Mouse (Mus musculus): Measurements from ENCODE around the gene Hoxb3.

Gene Hoxb3

DNA sequence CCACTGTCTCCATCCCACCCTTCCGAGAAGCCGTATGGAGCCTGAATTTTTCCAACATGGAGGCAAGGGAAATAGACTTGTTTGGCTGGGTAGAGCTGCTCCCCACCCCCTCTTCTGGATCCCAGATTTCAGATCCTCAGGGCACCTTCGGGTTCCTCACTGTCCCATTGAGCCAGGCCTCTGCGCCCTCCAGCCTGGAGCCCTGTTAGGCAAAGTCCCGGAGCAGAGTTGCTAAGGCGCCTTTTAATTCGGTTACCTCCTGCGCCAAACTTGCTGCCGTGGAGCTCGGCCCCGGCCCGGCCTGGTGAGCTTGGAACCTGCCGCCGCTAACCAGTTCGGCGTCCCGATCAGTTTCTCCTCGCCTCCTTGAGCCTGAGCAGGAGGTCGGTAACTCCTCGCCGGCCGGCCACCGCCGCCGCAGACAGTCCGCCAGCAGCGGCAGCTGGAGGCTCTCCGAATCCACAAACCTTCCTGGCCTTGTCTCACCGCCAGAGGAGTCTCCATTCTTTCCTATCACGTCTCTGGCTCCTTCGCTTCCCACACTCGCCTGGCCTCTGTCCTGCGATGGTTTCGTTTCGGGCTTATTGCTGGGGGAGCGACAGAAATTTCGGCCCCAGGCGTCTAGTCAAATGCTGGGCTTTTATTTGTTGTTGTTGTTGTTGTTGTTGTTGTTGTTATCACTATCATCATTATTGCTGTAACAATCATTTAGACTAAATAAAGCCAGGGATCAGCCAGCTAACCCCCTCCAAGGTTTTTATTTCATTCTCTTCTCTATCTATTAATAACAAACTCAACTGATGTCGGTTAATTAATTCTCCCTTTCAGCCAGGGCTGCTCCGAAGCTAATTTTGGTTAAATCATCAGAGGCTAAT lies 18.8 kb downstream of the Hoxb3 start:
- DNase-seq = peak; percentile 70

DNA sequence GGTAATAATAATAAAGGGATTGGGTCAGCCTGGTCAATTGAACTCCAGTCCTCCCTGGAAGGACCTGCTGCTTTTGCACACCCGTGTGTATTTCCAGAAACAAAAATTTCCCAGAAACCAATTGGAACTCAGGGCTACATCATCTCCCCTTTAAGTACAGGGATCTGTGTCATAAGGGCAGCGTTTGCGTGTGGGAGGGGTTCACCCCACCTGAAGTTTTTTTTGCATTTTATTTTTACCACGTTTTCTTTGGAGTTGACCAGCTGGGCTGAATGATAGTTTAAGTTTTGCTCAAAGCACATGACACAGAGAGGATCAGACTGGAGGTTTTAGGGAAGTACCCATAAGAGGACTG lies 19.4 kb downstream of the Hoxb3 start:
- peak; percentile 17 for DNase-seq

DNA sequence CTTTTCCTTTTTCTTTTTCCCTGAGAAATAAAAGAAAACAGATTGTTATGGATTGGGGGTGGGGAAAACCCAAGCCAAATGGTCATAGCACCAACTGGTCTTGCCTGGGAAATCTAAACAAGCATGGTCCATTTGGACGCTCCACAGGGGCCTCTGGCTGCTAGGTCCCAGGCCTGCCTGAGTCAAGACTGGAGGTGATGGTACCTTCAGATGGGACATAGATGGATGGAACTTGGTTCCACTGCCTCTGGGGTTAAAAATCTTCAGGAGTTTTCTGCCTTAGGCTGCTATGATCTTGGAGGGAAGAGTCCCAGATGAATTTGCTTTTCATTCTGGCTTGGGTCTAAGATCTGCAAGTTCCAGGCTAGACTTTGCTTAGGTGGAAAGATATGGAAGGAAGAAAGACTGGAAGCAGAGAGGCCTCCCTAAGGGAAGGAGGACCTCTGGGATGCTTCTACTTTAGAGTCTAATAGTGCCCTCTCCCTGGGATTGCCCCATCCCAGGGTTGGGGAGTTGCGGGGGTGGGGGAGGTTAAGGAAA lies 20.1 kb downstream of the Hoxb3 start:
- DNase-seq = peak; percentile 12

DNA sequence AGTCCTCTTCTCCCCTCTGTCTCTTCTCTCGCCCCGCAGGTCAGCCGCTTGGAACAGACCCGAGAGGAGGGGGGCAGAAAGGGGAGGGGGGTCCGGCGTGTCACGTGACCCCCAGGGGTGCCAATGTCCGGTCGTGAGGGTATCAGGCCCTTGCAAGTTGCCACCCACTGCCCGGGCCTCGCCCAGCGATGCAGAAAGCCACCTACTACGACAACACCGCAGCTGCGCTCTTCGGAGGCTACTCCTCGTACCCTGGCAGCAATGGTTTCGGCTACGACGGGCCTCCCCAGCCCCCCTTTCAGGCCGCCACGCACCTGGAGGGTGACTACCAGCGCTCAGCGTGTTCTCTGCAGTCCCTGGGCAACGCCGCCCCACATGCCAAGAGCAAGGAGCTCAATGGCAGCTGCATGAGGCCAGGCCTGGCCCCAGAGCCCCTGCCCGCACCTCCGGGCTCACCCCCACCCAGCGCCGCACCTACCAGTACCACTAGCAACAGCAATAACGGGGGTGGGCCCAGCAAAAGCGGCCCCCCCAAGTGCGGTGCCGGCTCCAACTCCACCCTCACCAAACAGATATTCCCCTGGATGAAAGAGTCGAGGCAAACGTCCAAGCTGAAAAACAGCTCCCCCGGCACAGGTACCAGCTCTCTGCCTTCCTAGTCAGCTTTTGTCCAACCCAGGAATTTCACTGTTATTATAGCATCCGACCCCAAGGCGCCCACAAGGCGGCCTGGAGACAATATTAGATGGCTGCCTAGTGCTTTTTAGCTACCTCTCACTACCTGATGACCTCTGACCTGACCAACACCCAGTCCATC lies 21.1 kb downstream of the Hoxb3 start:
- peak; percentile 47 for DNase-seq

DNA sequence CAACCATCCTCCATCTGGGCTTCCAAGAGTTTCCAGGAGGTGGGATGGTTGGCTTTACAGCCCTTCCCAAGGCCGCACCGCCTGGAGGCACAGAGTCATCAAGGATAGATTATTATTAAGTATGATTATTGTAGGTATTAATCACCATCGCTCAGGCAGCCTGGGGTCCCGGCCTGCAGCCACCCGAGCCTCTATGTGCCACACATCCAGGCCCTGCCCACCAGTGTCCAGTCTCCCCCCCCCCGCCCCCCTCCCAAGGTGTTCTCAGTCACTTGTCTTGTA lies 21.7 kb downstream of the Hoxb3 start:
- DNase-seq = no peak

DNA sequence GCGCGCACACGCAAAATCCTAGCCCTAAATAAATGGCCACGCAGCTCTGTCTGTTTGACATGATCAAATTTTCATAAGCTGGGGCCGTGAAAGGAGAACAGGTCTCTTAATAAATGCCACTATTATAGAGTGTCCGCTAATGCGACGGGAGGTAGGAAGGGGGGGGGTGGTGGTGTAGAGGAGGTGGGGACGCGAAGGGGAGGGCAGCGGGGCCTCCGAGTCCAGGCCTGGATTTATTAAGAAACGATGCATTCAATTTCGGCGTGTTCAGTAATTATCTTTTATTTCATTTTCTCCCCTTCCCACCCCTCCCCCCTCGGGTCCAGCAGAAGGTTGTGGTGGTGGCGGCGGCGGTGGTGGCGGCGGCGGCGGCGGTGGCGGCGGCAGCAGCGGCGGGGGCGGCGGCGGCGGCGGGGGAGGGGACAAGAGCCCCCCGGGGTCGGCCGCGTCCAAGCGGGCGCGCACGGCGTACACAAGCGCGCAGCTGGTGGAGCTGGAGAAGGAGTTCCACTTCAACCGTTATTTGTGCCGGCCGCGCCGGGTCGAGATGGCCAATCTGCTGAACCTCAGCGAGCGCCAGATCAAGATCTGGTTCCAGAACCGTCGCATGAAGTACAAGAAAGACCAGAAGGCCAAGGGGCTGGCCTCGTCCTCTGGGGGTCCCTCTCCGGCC lies 22.2 kb downstream of the Hoxb3 start:
- DNase-seq = no peak

DNA sequence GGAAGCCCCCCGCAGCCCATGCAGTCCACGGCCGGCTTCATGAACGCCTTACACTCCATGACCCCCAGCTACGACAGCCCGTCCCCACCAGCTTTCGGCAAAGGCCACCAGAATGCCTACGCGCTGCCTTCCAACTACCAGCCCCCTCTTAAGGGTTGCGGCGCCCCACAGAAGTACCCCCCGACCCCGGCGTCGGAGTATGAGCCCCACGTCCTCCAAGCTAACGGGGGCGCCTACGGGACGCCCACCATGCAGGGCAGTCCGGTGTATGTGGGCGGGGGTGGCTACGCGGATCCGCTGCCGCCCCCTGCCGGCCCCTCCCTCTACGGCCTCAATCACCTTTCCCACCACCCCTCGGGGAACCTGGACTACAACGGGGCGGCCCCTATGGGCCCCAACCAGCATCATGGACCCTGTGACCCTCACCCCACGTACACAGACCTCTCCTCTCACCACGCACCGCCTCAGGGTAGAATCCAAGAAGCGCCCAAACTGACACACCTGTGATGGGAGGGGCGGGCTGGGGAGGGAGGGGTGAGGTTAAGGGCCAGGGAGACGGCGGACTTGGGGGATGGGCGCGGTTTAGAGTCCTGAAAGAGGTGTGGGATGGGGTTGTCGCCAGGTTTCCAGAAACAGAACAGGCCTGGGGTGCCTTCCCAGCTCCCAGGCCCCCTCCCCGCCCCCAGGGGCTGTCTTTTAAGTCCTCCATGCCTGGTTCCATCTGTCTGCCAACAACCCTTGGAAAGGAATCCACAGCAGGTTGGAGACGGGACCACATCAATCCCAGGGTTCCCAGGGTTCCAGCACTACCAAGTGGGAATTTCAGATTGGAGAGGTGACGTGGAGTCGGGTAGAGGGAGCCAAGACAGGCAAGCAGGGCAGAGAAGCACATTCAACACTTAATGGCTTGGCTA lies 23.0 kb downstream of the Hoxb3 start:
- DNase-seq = peak; percentile 71

DNA sequence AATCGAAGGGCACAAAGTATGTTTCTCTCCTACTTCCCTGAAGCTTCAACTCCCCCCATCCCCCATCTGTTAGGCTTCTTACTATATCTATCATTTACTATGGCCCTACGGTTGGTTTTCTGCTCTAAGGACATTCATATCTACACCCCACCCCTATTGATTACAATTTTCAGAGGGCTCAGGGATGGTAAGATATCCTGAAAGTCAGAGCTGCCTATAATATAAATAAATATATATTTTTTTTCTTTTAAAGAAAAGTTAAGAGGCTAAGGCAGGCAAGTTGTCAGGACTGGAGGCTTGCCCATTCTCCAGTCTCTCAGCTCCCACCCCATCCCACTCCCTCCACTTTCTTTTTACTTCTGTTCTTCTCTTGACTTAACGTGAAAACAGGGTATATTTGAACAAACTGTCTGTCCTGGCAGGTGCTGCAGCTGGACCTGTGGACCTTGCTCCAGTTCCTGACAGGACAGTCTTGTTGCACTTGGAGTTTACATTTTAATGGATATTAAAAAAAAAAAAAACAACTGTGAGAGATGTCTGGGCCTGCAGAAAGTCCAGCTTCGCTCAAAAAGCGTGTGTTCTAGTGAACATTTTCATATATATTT lies 23.9 kb downstream of the Hoxb3 start:
- peak; percentile 58 for DNase-seq

DNA sequence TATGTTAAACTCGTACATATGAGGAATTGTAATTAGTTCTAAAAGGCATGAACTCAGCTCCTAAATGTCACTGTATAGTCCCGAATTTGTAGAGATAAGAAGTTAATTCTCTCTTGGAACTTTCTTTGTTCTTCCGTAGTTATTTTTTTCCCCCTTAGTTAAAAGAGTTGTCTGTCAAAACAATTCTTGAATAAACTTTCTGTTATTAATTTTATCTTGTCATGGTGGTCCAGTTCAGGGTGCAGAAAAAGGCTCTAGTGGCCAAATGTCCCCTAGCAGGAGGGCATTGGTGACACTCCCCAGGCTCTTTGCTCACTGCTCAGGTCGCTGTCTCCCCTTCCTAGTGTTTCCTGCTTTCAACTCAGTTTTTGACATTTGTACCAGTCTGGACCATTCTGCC lies 24.6 kb downstream of the Hoxb3 start:
- no peak for DNase-seq

DNA sequence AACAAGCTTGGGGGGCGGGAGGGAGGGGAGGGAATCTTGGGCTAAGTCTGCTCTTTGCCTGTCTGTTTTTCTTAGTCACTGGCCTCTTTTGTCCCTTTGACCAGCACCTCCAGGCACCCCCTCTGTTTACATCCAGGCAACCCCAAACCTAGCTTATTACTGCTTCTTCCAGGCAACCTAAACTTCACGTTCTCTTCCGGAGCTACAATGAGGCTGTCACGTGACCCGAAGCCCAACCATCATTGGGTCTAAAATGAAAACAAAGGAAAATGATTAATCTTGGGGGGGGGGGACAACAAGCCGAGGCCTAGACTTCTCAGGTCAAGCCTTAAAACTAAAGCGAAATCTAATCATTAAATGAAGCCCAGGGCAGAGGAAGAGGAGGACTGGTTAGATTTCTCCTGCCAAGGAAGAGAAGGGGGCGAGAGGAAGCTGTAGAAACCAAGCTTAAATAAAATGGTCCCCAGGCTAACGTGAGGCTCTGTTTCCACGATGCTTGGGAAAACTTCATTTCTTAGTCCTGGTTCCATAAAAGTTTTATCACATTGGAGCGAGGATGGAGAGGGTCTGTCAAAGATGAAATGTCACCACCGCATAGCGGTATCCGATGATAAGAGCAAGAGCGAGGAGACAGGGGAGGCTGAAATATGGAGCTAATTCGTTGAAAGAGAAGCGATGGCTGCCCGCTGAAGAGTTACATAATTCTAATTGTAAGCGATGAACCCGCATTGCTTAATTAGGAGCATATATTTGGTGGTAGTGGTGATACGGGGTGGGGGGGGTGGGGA lies 25.2 kb downstream of the Hoxb3 start:
- DNase-seq = peak; percentile 80

DNA sequence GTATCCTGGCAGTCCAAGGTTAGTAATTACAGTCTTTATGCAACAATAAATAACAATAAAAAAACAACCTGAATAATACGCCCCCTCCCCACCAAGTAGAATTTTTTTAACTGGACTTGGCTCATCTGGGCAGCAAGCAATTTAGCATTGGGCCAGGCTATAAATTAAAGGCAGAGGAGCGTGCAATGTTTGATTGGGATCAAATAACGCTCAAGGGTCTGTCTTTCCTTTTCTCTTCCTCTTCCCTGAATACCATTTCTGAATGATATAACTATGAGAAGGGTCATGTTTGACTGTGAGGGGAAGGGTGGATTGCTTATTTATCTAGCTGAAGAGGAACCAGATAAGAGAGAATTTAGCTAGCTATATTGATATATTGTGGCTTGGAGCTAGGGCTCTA lies 25.9 kb downstream of the Hoxb3 start:
- DNase-seq = no peak

DNA sequence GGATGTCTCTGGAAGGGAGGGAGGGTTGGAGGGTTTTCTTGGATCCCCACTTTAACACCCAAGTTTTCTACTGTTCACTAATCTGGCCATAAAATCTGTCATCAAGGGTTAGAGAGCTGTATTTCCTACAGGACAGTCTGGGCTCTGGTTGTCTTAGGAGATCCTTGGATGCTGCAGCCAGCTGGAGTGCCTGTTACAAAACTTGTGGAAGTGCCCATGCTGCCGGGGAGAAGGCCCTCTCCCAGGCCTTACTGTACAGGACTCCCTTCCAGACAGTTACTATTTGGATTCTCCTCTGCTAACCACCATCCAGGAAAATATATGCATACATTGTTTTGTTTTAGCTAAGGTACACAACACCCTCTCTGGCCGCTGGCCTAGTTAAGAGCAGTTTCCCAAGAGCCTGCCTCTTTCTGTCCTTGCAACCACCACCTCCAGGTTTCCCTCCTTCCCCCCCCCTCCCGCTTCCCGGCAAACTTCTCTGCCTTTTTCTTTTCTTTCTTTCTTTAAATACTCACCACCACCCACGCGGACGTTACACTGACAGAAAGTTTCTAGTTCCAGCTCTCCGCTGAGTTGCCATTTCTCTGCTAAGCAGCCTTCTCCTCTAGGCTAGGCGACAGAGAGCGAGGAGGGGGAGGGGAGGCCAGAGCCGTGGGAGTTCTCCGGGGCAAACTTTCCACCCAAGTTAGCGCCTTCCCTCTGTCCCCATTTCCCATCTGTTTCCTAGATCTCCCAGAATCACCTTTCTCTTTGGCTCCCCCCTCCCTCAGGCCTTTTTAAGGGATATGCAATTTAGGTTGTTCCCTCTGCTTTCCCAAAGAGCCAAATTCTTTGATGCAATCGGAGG lies 26.6 kb downstream of the Hoxb3 start:
- peak; percentile 51 for DNase-seq

DNA sequence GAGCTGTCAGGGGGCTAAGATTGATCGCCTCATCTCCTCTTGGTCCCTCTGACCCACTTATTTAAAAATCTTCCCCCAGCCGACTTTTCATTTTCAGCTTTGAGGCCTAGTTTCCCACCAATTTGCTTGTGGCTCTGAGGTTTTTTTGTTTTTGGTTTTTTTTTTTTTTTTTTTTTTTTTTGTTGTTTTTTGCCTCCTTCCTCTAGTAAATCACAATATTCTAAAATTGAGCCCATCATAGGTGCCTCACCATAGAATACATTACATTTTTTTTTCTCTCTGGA lies 27.2 kb downstream of the Hoxb3 start, which contains the start of gene Hoxb2:
Gene Hoxb2, plus strand, starts transcription at position 185 of the 284 bp plus-strand sequence.
- DNase-seq = no peak

DNA sequence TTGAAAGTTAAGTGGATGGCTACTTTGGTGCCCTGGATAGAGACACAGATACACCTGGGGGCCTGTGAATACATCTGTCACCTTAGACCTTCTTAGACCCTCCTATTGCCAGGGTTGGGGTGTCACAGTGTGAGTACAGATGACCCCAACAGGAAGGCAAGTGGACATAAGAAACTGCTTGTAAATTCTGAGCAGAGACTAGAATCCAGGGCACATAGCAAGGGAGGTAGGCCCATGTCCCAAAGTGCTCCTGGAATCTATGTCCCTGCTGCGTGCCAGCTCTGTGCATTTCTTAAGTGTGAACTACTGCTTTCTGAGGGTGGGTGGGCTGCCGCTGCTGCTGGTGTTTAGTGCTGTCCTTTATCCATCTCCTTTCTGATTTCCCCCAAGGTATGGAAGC lies 27.7 kb downstream of the Hoxb3 start:
- DNase-seq = no peak

DNA sequence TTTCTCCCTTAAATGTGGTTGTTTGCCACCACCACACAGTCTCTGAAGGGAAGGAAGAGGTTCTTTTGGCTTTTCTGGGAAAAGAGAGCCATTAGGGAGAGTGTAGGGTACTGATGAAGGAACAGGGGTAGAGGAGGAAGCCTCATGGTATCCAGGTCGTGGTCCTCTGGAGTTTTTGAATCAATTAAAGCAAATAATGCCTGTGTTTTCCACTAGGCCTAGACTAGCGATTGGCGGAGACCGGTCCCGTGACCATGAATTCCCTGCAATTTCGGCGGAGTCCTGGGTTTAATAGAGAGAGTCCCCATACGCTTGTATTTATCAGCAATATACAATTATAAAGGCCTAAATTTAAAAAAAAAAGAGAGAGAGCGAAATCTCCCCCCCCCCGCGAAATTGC lies 28.2 kb downstream of the Hoxb3 start:
- peak; percentile 65 for DNase-seq

DNA sequence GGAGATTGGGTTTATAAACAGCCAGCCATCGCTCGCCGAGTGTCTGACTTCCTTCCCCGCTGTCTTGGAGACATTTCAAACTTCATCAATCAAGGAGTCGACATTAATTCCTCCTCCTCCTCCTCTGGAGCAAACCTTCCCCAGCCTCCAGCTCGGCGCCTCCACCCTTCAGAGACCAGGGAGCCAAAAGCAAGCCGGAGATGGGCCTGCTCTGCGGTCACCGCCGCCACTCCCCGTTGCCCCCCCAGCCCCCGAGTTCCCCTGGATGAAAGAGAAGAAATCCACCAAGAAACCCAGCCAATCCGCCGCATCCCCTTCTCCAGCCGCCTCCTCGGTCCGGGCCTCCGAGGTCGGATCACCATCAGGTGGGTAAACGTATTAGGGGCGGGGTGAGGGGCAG lies 28.7 kb downstream of the Hoxb3 start:
- DNase-seq = peak; percentile 72

DNA sequence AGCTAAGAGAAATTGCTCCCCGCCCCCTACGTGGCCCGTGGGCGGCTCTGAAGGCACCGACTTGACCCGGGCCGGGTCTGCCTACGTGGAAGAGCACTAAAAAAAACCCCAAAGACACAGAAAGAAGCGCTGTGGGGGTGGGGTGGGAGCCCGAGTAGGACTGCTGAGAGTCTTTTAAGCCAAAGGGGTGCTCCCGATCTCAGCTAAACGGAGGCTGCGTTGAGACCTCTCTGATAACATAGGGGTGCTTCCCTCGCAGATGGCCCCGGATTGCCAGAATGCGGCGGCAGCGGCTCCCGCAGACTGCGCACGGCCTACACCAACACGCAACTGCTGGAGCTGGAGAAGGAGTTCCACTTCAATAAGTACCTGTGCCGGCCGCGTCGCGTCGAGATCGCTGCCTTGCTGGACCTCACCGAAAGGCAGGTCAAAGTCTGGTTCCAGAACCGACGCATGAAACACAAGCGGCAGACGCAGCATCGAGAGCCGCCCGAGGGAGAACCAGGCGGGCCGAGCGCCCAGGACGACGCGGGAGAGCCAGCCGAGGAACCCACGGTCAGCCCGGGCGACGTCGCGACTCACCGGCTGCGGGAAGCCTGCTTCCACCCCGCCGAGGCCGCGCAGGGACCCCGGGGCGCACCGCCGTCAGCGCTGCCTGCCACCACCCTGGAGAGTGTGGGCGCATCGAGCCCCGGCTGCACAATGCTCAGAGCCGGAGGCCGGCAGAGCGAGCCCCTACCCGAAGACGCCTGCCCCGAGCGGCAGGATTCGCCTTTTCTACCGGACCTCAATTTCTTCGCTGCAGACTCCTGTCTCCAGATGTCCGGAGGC lies 29.8 kb downstream of the Hoxb3 start:
- peak; percentile 79 for DNase-seq

DNA sequence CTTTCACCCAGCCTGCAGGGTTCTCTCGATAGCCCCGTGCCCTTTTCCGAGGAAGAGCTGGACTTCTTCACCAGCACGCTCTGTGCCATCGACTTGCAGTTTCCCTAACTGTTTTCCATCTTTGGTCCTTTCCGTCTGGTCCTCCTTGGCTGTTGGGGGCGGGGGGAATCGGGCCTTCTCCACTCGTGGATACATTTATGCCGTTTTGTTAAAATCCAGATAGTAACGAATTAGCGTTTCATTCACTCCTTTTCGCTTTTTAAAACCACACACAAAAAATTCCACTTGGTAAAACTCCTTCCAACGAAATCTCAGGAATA lies 30.4 kb downstream of the Hoxb3 start:
- no peak for DNase-seq

DNA sequence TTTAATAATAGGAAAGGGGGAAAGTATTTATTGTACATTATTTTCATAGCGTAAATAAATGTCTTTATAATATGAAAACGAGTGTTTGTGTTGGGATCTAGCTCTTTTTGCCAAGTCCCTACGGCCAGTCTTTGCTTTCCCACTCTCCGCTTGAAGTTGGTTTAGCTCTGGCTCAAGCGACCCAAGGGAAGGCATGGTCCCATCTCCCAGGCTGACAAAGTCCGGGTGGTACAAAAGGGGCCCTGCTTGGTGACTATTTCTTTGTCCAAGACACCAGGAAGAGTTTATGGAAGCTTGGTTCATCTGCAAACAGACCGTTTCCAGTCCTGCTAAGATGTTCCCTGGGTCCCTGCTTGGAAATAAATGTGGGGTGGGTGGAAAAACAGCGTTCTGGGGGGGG lies 30.8 kb downstream of the Hoxb3 start:
- no peak for DNase-seq

DNA sequence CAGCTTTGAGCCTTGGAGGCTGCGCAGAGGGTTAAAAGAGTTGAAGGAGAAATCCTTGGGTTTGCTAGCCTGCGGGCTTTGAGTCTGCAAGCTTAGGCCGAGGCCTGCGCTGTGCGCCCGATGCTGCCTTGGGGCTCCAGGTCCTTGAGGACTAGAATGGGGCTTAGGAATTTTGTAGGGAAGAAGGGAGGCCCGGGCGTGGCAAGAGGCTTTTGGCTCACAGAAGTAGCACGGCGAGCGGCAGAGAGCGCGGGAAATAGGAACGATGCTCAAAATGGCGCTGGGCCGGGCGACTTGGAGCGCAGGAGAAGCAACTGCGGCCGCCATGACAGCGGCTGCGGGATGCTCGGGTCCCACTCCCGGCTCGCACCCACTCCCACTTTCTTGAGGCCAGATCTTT lies 31.2 kb downstream of the Hoxb3 start:
- peak; percentile 62 for DNase-seq

Data from kidney, adult 11 months (tissue).